Mouse (Mus musculus) myocyte (in vitro differentiated cells): ENCODE data around the gene Vip. TPM values are rescaled to one million over a fixed set of nuclear protein-coding genes. Genes with fewer than 3 reads are reported as not detected.

Experiments used
- H3K27me3 ChIP-seq: one replicate; pipeline ENCODE4 v1.6.1; 2011; ENCODE audit not compliant: control insufficient read depth, insufficient read depth, insufficient read length
- H3K36me3 ChIP-seq: one replicate; pipeline ENCODE4 v1.6.1; 2011; ENCODE audit not compliant: control insufficient read depth, insufficient read depth
- H3K4me2 ChIP-seq: one replicate; pipeline ENCODE4 v1.6.1; 2011; ENCODE audit warnings: low read depth, control low read depth
- H3K4me3 ChIP-seq: one replicate; pipeline ENCODE4 v1.5.1; 2011; ENCODE audit warnings: mild to moderate bottlenecking, control low read depth, moderate library complexity
- H3K79me2 ChIP-seq: one replicate; pipeline ENCODE4 v1.6.1; 2011; ENCODE audit not compliant: control insufficient read depth, insufficient read depth
- H3ac ChIP-seq: one replicate; pipeline ENCODE4 v1.6.1; 2011; ENCODE audit not compliant: control insufficient read depth, insufficient read length
- CEBPB ChIP-seq: IDR thresholded peaks from 2 replicates; pipeline ENCODE4 v1.6.1; 2011; ENCODE audit warnings: mild to moderate bottlenecking, moderate library complexity; ENCODE audit not compliant: poor library complexity, insufficient read depth, severe bottlenecking
- E2F4 ChIP-seq: IDR thresholded peaks from one replicate; pipeline ENCODE4 v1.6.1; 2011; ENCODE audit warnings: mild to moderate bottlenecking, control low read depth, moderate library complexity; ENCODE audit not compliant: insufficient read depth
- MAX ChIP-seq: IDR thresholded peaks from one replicate; pipeline ENCODE4 v1.6.1; 2011; ENCODE audit warnings: low read depth, mild to moderate bottlenecking, control low read depth
- MYOD1 ChIP-seq, 3 experiments: IDR thresholded peaks; one replicate each; pipeline ENCODE4 v1.6.1; 2011; ENCODE audit warnings: control low read depth in 2 of 3, low read depth in 2 of 3, mild to moderate bottlenecking in 2 of 3, moderate library complexity in 1 of 3; ENCODE audit not compliant: insufficient read length in 2 of 3, control insufficient read depth in 1 of 3
- MYOG ChIP-seq, 3 experiments: IDR thresholded peaks; one replicate each; pipeline ENCODE4 v1.6.1; 2011; ENCODE audit warnings: control low read depth in 2 of 3, low read depth in 2 of 3, mild to moderate bottlenecking in 2 of 3; ENCODE audit not compliant: insufficient read length in 2 of 3, control insufficient read depth in 1 of 3, insufficient read depth in 1 of 3
- POLR2A ChIP-seq: IDR thresholded peaks from one replicate; pipeline ENCODE4 v1.6.1; 2011; ENCODE audit warnings: low read depth, mild to moderate bottlenecking, control low read depth, moderate library complexity; ENCODE audit not compliant: insufficient read length
- POLR2AphosphoS2 ChIP-seq: IDR thresholded peaks from one replicate; pipeline ENCODE4 v1.6.1; 2011; ENCODE audit warnings: low read depth, control low read depth; ENCODE audit not compliant: insufficient read length
- REST ChIP-seq: IDR thresholded peaks from one replicate; pipeline ENCODE4 v1.6.1; 2011; ENCODE audit warnings: mild to moderate bottlenecking, control low read depth, moderate library complexity; ENCODE audit not compliant: insufficient read depth, insufficient read length
- SRF ChIP-seq: IDR thresholded peaks from one replicate; pipeline ENCODE4 v1.6.1; 2011; ENCODE audit warnings: low read depth; ENCODE audit not compliant: control insufficient read depth, insufficient read length
- TCF12 ChIP-seq: IDR thresholded peaks from one replicate; pipeline ENCODE4 v1.6.1; 2011; ENCODE audit warnings: mild to moderate bottlenecking, control low read depth; ENCODE audit not compliant: poor library complexity, insufficient read depth, severe bottlenecking
- TCF3 ChIP-seq: IDR thresholded peaks from one replicate; pipeline ENCODE4 v1.6.1; 2011; ENCODE audit warnings: low read depth, control low read depth; ENCODE audit not compliant: insufficient read length
- USF1 ChIP-seq: IDR thresholded peaks from one replicate; pipeline ENCODE4 v1.6.1; 2011; ENCODE audit warnings: low read depth, mild to moderate bottlenecking, control low read depth, moderate library complexity
- polyA plus RNA-seq: library from polyadenylated mRNA; unstranded; fragments of >200 nt; fragmentation: generic; extraction: Trizol; gene quantifications from one replicate; pipeline ENCODE4 v1.2.1, GENCODE M21; 2012; ENCODE audit warnings: missing spikeins

The Vip gene
- polyA plus RNA-seq: not detected

GRCm38 (mm10) chr10:5639112-5639511 is at the start of gene Vip:
Gene Vip (plus strand): TSS chr10:5639218.
- Histone ChIP-seq H3ac (no peak within 1 kb of the TSS), H3K79me2 (no peaks in the 10 kb centered on the region), H3K4me3 (no peak within 1 kb of the TSS), H3K27me3 (no peaks in the 10 kb centered on the region), H3K4me2 (no peak within 1 kb of the TSS), H3K36me3 (no peaks in the 10 kb centered on the region)
- TF ChIP-seq MYOG (IDR thresholded peaks at IDR 0.05; ENCODE audit: control insufficient read depth in 1 of 3, insufficient read depth in 1 of 3, insufficient read length in 2 of 3, low read depth in 2 of 3) (no peak), CEBPB (no peak), SRF (no peak), REST (peak; percentile 61), E2F4 (no peak)

- no peak overlapping the region for H3K4me3 ChIP-seq
- no peaks in the 10 kb centered on the region for H3K36me3 ChIP-seq
- H3ac ChIP-seq: no peak overlapping the region
- TF ChIP-seq TCF12 (no peak), MYOD1 (IDR thresholded peaks at IDR 0.05; ENCODE audit: control insufficient read depth in 1 of 3, insufficient read length in 2 of 3, low read depth in 2 of 3) (no peak), MAX (no peak), POLR2AphosphoS2 (no peak), SRF (no peak), CEBPB (no peak), USF1 (no peak), TCF3 (no peak), E2F4 (no peak), REST (no peak), POLR2A (no peak), MYOG (IDR thresholded peaks at IDR 0.05; ENCODE audit: control insufficient read depth in 1 of 3, insufficient read depth in 1 of 3, insufficient read length in 2 of 3, low read depth in 2 of 3) (no peak)
- peaks cover 2% of the 10 kb centered on the region for H3K27me3 ChIP-seq
- no peak overlapping the region for H3K4me2 ChIP-seq
- no peaks in the 10 kb centered on the region for H3K79me2 ChIP-seq
These were observed 48.0 kb upstream of the Vip start for GRCm38 (mm10) chr10:5591061-5591460.

DNA sequence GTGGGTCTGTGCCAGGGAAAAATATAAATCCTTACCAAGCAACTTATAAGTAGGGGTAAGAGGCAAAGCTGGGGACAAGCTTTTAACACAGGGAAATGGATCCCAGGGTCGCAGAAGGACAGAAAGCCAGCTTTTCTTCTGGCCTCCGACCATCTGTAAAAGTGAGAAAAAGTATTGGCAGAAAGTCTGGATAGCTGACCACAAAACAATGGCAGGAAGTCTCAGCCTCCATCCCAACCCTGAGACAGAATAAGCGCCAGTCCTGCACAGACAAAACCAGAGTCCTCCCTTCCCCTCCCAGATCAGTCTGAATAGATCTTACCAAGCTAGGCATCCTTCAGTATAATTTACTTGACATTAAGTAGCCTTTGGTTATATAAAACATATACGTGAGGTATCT is 47.0 kb upstream of the Vip start:
- no peaks in the 10 kb centered on the region for H3K36me3 ChIP-seq
- no peak overlapping the region for H3K4me2 ChIP-seq
- TF ChIP-seq MAX (no peak), CEBPB (no peak), SRF (no peak), POLR2A (no peak), POLR2AphosphoS2 (no peak), E2F4 (no peak), REST (no peak), MYOD1 (IDR thresholded peaks at IDR 0.05; ENCODE audit: control insufficient read depth in 1 of 3, insufficient read length in 2 of 3, low read depth in 2 of 3) (no peak), TCF3 (no peak), TCF12 (no peak), MYOG (IDR thresholded peaks at IDR 0.05; ENCODE audit: control insufficient read depth in 1 of 3, insufficient read depth in 1 of 3, insufficient read length in 2 of 3, low read depth in 2 of 3) (no peak), USF1 (no peak)
- peaks cover 3% of the 10 kb centered on the region for H3K27me3 ChIP-seq
- no peak overlapping the region for H3K4me3 ChIP-seq
- H3K79me2 ChIP-seq: no peaks in the 10 kb centered on the region
- H3ac ChIP-seq: no peak overlapping the region

DNA sequence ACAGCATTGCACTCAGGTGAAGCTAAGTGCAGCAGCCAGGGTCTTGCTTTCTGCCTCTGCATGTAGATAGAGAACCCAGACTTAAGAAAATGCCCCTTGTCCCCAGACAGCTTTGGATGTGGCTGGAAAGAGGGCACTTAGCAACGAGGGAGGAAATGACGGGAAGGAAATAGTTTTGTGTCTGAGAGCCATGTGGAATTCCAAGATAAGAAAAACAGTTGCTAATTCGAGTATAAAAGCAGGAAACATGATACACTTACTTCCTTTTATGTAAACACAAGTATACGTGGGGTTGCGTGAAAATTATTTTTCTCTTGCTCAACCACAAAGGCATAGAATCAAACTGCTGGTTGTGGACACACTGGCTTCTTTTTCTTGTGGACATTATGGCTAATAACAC is 45.6 kb upstream of the Vip start, which contains the start of gene Myct1:
Gene Myct1, plus strand, starts transcription at position 312 of the 400 bp plus-strand sequence.
- H3K4me2 ChIP-seq: no peak within 1 kb of the TSS
- H3K4me3 ChIP-seq: no peak within 1 kb of the TSS
- no peaks in the 10 kb centered on the region for H3K79me2 ChIP-seq
- no peak within 1 kb of the TSS for H3ac ChIP-seq
- H3K36me3 ChIP-seq: no peaks in the 10 kb centered on the region
- H3K27me3 ChIP-seq: peaks cover 3% of the 10 kb centered on the region
- no peak for TF ChIP-seq POLR2A
- no peak for TF ChIP-seq POLR2AphosphoS2
- no peak for TF ChIP-seq TCF12
- no peak for TF ChIP-seq TCF3
- no peak for TF ChIP-seq MYOG (IDR thresholded peaks at IDR 0.05; ENCODE audit: control insufficient read depth in 1 of 3, insufficient read depth in 1 of 3, insufficient read length in 2 of 3, low read depth in 2 of 3)
- TF ChIP-seq MYOD1 (IDR thresholded peaks at IDR 0.05; ENCODE audit: control insufficient read depth in 1 of 3, insufficient read length in 2 of 3, low read depth in 2 of 3): no peak
- no peak for TF ChIP-seq REST
- TF ChIP-seq SRF: no peak
- TF ChIP-seq E2F4: no peak
- TF ChIP-seq USF1: no peak
- no peak for TF ChIP-seq MAX

- Histone ChIP-seq H3K4me3 (no peak overlapping the region), H3K4me2 (no peak overlapping the region), H3ac (no peak overlapping the region), H3K79me2 (no peaks in the 10 kb centered on the region), H3K36me3 (no peaks in the 10 kb centered on the region), H3K27me3 (peaks cover 3% of the 10 kb centered on the region)
- TF ChIP-seq CEBPB (no peak), POLR2AphosphoS2 (no peak), USF1 (no peak), REST (no peak), TCF3 (no peak), MAX (no peak), POLR2A (no peak), TCF12 (no peak), MYOG (IDR thresholded peaks at IDR 0.05; ENCODE audit: control insufficient read depth in 1 of 3, insufficient read depth in 1 of 3, insufficient read length in 2 of 3, low read depth in 2 of 3) (no peak)
These were observed 44.6 kb upstream of the Vip start for GRCm38 (mm10) chr10:5594457-5594856.
